Mouse (Mus musculus): ENCODE measurements around the gene Fgb.

- TF ChIP-seq CTCF (IDR thresholded peaks at IDR 0.05; ENCODE audit: control insufficient read depth, insufficient read depth, insufficient replicate concordance, low read depth, low read length) (no peak), POLR2A (IDR thresholded peaks at IDR 0.05; ENCODE audit: control insufficient read depth, low read depth, low read length) (no peak)
Observed at GRCm38 (mm10) chr3:83032746-83033308, 16.8 kb downstream of the Fgb start.
